Mouse (Mus musculus) naive thymus-derived CD4-positive, alpha-beta T cell, adult 5 months (primary cell): ENCODE results near the gene Prb1. TPM values are rescaled to one million over a fixed set of nuclear protein-coding genes. Genes with fewer than 3 reads are reported as not detected.

Source experiments
- polyA plus RNA-seq: library from polyadenylated mRNA; unstranded; fragments of 100-300 nt; shearing (Covaris generic); gene quantifications from one replicate; pipeline ENCODE4 v1.2.1, GENCODE M21; 2017

Prb1 gene
- not detected for polyA plus RNA-seq

DNA sequence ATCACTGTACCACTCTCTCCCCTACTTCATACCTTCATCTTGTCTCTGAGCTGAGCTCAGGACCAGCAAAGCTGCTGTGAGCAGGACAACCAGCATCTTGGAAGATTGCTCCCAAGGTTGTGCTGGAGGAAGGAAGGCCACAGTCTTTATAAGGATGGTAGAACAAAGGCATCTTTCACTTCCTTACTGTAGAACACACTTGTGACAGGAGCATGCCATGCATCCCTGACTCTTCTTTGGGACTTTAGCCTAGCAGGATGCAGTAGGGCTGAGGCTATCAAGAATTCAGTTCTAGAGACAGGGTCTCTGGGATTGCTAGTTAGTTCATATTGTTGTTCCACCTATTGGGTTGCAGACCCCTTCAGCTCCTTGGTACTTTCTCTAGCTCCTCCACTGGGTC lies at the start of gene Prb1:
TSS of gene Prb1 (minus strand) at position 101 of the 400 bp plus-strand sequence.

Other genes starting within 250 kb of the Prb1 start
- not detected for gene Prpmp5, start 104.2 kb upstream of the Prb1 start, polyA plus RNA-seq
- gene Gm8882, start 153.6 kb upstream of the Prb1 start, polyA plus RNA-seq = not detected